Mouse (Mus musculus) left cerebral cortex, postnatal 4 days (tissue): ENCODE data around the gene Gpr37l1. TPM values are rescaled to one million over a fixed set of nuclear protein-coding genes. Genes with fewer than 3 reads are reported as not detected.
A peak's percentile ranks its signal among the peaks of the same experiment; 100 is the strongest.

ENCODE experiments used
- DNase-seq: peaks from one replicate; pipeline ENCODE4 v3.0.0-alpha.2; 2022
- intact Hi-C: fragments of 180-260 bp; cut with DNase I; formaldehyde crosslinking; loops from one replicate; pipeline ENCODE4 v1.15.1; 2025
- total RNA-seq, 2 experiments: library from RNA; stranded (reverse); gene quantifications; 2 replicates each; pipeline ENCODE4 v1.2.3; 2021

Gene Gpr37l1
- total RNA-seq, 2 experiments from 2014 or later, result 15.8 to 18.8 TPM

- intact Hi-C loops, result no loop called here
- no peak for DNase-seq
These were observed 13.5 kb downstream of the Gpr37l1 start for GRCm38 (mm10) chr1:135154011-135154410.

GRCm38 (mm10) chr1:135148996-135149395 lies 18.5 kb downstream of the Gpr37l1 start:
- DNase-seq, result peak; percentile 74
- intact Hi-C loops, result no loop called here

- intact Hi-C loops, result no loop called here
- DNase-seq, result no peak
These were observed 19.0 kb downstream of the Gpr37l1 start for GRCm38 (mm10) chr1:135148476-135148875.

DNA sequence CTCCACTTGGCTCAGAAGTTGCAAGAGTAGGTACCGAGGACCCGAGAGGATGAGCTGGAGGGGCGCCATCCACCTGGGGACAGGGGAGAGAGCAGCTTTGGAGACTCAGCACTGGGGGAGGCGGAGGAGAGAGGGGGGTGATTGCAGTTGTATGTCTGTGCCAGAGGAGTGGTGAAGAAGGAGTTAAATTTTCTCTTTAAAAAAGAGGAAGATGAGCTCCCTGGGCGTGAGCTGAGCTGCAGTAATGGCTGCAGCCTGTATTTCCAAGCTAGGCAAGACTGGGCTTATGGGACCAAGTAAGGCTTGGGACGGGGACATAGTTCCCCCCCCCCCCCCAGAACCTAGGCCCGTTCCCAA lies 19.8 kb downstream of the Gpr37l1 start:
- intact Hi-C loops, result no loop called here

GRCm38 (mm10) chr1:135146946-135147701 lies 20.4 kb downstream of the Gpr37l1 start:
- intact Hi-C loops, result no loop called here
- peak; percentile 86 for DNase-seq

More for the DNA sequence above, 19.8 kb downstream of the Gpr37l1 start:
- no peak for DNase-seq

DNA sequence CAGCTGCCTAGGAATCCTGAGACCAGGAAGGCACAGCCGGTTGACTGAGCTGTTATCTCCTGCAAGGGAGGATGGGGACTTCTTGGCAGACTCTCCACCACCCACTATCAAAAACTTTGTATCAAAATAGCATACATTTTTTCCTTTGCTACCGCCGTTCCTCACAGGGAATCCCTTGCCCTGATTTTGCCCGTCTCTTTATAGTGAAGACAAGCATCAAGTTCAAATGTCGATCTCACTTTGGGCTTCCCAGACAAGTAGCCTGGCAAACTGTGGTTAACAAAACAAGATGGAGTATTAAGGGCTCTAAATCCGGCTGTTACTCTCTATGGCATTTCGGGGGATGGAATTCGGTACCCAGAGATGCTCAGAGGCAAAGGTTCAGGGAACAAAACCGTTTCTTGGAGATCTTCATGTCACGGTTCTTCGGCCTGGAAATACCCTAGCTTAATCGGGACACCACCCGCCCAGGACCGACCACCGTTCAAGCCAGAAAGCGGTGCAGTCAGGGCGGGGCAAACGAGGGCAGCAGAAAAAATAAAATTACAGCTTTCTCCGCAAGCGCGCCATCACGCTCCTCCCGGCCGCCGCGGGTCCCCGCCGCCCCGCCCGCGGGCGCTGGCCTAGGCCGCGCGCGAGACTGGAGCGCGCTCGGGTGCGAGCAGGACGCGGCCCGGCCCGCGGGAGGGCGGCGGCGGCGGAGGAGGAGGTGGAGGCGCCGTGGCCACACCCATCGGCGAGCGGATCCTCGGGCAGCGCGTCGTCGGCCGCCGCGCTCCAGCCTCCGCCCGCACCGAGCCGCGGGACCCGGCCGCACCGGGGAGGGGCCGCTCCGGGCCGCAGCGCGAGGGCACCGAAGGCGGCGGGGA lies 21.2 kb downstream of the Gpr37l1 start, which contains the start of gene Arl8a:
Gene Arl8a, plus strand, starts transcription at position 748 of the 869 bp plus-strand sequence.
- intact Hi-C loops, result no loop called here
- peak; percentile 90 for DNase-seq

DNA sequence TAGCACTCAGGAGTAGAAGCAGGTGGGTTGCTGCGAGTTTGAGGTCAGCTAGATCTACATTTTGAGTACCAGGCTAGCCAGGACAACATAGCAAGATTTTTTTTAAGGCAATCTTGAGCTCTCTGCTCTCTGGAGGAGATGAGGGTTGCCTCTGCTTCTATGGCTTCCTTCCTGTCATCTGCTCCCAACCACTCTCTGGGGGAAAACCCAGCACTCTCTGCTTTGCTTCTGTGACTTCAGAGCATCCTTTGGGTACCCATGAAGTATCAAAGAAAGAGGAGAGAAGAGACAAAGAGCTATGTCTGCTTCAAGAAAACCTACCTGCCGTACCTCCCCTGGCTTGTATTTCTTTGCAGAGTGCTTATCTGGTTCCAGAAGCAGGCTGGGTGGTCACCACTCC lies 23.5 kb downstream of the Gpr37l1 start:
- intact Hi-C loops, result no loop called here
- no peak for DNase-seq

- DNase-seq, result no peak
- intact Hi-C loops, result no loop called here
These were observed 25.0 kb downstream of the Gpr37l1 start for GRCm38 (mm10) chr1:135142452-135142851.

DNA sequence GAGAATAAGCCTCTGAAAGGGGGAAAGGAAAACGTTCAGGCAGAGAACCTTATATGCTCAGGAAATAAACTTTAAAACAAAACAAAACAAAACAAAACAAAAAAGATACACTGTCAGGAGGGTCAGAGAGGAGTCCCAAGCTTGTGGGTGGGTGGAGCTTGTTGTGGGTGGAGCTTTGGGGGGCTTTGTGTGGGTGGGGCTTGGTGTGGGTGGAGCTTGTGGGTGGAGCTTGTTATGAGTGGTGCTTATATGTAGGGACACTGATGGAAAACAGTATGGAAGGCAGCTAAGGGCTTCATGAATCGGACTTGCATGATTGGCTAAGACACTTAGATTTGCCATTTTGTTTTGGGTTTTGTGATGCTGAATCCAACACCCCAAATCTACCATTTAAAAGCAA lies 27.6 kb downstream of the Gpr37l1 start:
- intact Hi-C loops, result no loop called here
- no peak for DNase-seq

GRCm38 (mm10) chr1:135136500-135136899 lies 31.0 kb downstream of the Gpr37l1 start:
- peak; percentile 62 for DNase-seq
- intact Hi-C loops, result no loop called here

DNA sequence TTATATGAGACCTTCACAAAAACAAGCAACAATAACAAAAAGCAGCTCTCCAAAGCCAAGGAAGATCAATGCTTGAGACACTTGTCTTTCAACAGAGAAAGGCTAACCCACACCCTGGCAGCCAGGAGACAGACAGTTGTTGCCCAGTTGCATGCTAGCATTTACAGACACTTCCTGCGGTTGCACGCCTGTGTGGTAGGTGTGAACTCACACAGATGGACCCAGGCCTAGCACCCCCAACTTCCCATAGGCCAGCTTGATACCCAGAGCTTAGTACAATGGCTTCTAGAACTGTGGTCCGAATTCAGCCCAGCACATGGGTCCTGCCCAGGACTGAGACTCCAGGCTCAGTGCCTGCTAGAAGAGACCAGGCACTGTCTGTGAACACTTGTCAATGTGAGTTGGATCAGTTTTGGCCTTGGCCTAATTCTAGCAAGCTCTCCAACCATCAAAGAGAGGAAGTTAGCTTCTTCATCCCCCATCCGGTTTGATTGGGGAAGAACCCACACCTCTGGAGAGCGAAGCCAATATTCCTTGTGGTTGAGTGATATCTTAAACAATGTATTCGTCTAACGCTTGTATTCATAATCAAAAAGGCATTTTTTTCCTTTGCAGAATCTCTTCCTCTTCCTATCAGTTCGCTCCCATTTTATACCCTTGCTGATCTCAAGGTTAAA lies 32.2 kb downstream of the Gpr37l1 start:
- intact Hi-C loops, result no loop called here

DNA sequence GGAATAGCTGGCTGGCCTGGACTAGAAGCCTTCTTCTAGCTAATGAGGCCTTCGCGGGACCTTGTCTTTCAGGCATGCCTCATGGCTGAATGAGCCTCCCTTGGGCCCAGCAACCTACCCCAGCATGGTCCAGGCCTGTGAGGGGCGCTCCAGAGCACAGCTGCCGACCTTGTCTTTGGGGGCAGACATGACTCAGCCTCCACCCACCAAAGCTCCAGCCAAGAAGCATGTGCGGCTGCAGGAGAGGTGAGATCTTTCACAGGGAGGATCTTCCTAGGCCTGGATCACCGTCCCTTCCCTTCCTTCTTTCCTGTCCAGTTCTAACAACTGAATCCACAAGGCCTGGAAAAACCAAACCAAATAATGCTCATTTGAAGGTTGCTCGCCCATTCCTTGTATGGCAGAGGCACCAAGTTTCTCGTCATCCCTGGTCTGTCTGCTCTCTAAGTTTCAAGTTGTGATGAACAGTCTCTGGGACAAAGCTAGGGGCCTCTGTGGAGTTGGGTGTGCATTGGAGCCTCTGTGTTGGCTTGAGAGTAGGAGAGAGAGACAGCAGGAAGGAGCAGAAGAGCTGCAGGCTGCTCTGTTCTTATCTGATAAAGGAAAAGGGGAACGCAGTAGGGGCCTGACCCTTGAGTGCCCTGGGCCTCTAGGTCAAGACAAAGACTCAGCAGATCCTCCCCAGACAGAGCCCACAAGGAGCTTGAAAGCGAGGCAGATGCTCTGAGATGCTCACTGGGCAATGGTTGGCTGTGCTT lies 33.6 kb downstream of the Gpr37l1 start:
- intact Hi-C loops, result no loop called here
- no peak for DNase-seq

More for the DNA sequence above, 32.2 kb downstream of the Gpr37l1 start:
- no peak for DNase-seq

GRCm38 (mm10) chr1:135132893-135133369 lies 34.5 kb downstream of the Gpr37l1 start:
- intact Hi-C loops, result no loop called here
- no peak for DNase-seq

DNA sequence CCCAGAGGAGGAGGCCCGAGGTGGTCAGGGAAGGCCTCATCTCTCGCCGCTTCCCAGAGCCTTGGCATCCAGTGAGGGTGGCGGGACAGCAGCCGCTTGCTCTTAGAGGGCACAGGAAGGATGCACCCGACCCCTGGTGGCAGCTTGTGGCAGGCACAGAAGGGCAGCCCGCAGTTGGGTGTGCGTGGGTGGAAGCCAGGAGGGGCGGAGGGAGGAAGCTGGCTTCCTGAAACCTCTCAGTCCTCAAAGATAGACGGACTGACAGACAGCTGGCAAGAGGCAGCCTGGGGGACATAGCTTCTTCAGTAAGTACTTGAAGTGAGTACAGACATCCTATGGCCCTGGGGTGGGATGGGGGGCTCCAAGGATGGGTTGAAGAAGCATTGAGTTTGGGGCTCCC lies 35.0 kb downstream of the Gpr37l1 start, which contains the start of gene Ptpn7:
Gene Ptpn7, plus strand, starts transcription at position 228 of the 400 bp plus-strand sequence.
- peak; percentile 83 for DNase-seq
- intact Hi-C loops, result no loop called here

DNA sequence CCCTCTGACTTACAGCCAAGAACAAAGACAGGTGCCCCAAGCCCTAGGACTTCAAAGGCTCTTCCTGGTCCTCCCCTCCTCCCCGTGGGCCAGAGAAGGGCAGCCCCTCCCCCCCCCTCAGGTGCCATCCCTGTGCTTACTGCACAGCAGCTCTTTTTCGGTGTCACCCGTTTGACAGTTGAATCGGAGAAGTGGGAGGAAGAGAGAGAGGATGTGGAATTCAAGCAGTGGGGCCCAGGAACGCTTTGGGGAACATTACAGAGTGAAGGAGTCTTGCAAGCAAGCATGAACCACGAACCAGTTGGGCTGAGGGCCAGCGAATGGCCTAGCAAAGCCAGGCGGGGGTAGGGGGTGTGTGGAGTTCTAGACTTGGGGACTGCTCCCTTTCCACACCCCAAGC lies 35.9 kb downstream of the Gpr37l1 start:
- no peak for DNase-seq
- intact Hi-C loops, result no loop called here

DNA sequence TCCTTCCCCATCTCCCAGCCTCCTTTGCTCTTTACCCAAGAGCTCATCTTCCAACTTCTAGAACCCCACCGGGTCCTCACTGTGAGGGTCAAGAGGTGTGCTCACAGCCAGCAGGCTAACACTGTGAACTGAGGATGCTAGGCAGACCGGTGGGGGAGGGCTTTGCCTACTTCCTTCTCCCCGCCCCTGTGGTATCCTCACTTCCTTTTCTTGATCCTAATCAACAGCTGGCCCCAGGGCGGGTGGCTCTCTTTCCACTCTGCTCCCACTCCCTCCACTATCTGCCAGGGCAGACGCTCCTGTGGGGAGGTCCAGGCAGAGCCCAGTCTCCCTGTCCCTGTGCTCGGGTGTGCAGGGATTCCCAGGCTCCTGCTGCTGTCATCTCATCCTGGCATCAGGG lies 36.4 kb downstream of the Gpr37l1 start:
- no peak for DNase-seq
- intact Hi-C loops, result no loop called here

DNA sequence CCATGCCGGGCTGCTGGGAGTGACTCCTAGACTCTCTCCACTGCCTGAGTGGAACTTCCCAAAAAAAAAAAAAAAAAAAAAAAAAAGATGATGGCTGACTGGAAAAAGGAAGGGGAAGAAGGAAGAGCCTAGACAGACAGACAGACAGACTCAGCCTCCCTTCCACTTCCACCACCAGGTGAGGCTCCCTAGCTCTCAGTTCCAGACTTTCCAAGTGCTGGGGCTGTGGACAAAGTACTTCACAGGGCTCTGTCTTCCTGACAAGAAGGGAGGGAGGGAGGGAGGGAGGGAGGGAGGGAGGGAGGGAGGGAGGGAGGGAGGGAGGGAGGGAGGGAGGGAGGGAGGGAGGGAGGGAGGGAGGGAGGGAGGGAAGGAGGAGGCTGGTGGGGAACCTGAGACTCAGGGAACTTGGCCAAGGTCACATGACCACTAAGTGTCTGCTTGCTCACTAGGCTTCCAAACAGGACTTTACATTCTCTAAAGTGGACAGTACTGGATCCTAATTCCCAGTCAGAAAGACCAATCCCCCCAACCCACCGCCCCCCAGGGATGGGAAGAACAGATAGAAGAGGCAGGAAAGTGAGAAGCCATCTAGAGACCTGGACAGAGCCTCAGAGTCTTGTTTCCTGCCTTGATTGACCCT lies 37.0 kb downstream of the Gpr37l1 start:
- no peak for DNase-seq
- intact Hi-C loops, result no loop called here

DNA sequence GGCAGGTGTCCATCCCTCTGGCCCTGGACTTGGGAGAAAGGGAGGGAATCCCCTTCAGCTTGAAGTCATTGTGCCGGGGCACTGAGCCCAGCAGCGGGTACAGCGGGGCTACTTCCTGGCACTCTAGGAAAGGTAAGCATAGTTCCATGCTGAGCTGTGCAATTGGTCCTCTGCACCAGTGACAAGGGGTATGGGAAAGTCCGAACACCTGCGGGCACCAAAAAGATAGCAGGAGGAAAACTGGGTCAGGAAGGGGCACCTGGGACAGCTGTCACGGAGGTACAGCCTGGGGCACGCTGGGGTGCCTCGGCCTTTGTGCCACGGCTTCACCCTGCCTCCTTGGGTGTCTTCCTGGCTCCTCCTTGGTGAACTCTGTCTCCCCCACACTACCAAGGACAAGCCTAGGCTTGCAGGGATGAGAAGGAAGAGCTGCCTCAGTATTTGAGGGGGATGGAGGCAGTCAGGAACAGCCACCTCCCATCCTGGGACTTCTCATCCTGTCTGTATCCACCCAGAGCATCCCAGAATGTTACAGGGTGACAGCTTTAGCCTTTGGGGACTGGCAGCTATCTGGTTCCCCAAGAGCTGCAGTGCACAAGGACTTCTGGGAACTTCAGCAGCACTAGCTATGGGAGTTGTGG lies 37.8 kb downstream of the Gpr37l1 start:
- no peak for DNase-seq
- intact Hi-C loops, result no loop called here

DNA sequence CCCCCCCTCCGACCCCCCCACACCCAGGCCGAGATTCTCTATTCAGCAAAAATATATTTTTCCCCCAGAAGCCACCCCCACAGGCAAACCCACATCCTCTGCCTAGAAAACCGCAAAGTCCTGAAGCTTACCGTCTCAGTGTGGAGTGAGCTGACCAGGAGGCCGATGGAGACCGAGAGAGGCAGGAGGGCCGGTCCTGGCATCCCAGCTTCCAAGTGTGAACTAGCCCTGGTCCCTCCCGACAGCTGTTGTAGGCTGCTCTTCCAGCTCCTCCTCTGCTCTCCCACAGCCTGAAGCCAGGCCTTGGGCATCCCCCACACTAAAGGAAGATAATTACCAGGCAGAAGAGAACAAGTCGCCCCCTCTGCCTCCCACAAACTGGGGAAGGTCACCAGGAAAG lies 38.5 kb downstream of the Gpr37l1 start:
- intact Hi-C loops, result no loop called here
- no peak for DNase-seq
